Mouse (Mus musculus): ENCODE measurements around the gene R3hdm2.

R3hdm2 gene

GRCm38 (mm10) chr10:127516576-127517260 is 136.6 kb downstream of the R3hdm2 start:
- no peak for ATAC-seq (ENCODE audit: low TSS enrichment)

DNA sequence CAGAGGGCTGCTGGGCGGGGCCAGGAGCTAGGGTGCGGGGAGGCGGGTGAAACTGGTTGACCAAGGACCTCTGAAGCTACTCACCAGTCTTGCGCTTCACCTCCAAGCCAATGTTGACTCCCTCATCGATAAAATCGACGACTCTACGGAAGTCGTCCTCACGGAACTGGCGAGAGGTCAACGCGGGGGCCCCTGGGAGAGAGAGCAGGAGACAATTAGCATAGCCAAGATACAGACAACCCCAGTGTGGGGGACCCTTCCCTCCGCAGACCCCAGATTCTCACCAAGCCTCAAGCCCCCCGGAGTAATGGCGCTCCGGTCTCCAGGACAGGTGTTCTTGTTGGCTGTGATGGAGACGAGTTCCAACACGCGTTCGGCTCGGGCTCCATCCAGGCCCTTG is 137.8 kb downstream of the R3hdm2 start:
- no peak for ATAC-seq (ENCODE audit: low TSS enrichment)

DNA sequence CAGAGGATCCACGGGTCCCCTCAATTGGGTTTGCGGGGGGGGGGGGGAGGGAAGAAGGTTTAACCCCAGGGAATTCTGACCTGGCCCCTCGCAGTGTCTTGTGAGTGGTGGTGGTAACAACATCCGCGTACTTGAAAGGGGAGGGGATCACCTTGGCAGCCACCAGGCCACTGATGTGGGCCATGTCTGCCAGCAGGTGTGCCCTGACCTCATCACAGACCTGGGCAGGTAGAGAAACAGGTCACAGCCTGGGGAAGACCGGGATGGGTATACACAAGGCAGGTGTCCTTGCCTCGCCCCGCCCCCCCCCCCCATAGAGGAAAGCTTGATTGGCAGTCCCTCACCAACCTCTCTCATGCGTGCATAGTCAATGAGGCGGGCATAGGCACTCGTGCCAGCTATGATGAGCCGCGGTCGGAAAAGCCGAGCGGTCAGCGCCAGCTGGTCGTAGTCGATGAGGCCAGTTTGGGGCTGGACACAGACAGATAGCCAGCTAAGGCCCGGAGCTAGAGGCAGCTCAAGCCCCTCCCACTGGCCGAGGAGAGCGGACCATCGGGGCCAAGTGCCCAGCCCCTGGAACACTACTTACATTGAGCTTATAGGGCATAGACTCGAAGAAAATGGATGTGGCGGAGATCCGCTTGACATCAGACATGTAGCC is 139.0 kb downstream of the R3hdm2 start:
- ATAC-seq (ENCODE audit: low TSS enrichment): no peak

GRCm38 (mm10) chr10:127519903-127520713 is 140.0 kb downstream of the R3hdm2 start:
- ATAC-seq (ENCODE audit: low TSS enrichment): no peak

- no peak for ATAC-seq (ENCODE audit: low TSS enrichment)
These were observed 140.7 kb downstream of the R3hdm2 start for GRCm38 (mm10) chr10:127520714-127521357.

- no peak for ATAC-seq (ENCODE audit: low TSS enrichment)
These were observed 141.5 kb downstream of the R3hdm2 start for GRCm38 (mm10) chr10:127521611-127522080.

DNA sequence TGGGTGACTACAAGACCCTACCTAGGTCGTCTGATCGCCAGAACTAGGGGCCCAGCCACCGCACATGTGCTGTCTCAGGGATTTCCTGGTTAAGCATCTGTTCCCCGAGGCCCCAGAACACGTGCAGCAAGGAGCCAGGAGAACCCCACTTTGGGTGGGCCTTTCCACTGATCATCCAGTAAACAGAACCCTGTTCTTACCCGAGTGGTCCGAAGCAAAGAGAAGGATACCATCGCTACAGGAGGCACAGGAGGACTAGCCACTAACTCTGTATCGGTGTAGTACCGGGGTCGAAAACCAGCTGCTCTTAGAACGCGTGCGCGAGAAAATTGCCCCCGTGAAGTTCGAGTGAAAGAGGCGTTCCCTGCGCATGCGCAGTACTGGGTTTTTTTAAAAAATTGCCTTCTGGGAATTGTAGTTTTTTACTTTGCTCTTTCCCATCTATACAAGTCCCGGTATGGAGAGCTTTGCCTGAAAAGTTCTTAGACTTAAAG is 142.0 kb downstream of the R3hdm2 start, which contains the start of gene Shmt2:
TSS of gene Shmt2 (minus strand) at position 357 of the 494 bp plus-strand sequence.
- ATAC-seq (ENCODE audit: low TSS enrichment): peak; percentile 78

DNA sequence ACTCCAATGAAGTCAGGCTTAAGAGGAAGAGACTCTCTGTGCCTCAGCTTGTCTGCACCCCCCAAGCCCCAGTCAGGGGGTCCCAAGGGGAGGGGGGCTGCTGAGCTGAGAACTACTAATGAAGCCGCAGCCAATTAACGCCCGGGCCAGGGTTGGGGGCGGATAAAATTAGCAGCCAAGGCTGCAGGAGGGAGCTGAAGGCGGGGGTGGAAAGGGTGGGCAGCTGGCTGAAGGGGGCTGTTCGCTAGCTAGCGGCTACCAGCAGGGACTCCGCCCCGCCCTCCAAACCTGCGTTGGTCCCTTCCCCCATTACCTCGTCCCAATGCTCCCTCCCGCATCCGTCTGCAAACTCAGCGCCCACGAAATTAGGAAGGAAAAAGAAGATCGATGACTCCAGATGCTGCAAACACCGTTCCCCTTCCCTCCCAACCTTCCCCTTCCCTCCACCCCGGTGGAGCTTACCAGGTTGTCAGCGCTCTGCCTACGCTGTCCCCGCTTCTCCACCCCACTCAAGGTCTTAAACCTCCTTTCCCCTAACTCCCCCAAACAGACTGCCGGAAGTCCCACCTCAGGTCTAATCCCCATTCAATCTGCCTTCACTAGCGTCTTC is 144.6 kb downstream of the R3hdm2 start:
- ATAC-seq (ENCODE audit: low TSS enrichment): no peak

- ATAC-seq (ENCODE audit: low TSS enrichment): no peak
These were observed 145.9 kb downstream of the R3hdm2 start for GRCm38 (mm10) chr10:127526048-127526447.

DNA sequence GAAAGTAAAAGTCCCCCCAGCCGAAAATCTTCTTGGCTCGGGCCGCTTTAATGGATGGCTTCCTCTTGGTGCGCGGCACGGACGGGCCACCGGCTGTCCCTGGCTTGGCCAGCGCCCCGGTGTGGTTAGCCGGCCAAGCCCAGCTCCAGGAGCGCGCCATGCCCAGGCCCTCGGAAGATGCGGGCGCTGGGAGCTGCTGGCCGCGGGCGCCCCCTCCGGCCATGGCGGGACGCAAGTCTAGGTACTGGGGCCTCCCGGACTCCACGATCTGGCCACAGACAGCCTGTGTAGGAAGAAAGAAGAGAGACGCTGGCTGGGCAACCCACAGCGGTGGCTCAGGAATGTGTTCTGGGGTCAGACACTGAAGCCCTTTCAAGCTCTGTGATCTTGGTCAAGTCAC is 146.6 kb downstream of the R3hdm2 start:
- ATAC-seq (ENCODE audit: low TSS enrichment): no peak

DNA sequence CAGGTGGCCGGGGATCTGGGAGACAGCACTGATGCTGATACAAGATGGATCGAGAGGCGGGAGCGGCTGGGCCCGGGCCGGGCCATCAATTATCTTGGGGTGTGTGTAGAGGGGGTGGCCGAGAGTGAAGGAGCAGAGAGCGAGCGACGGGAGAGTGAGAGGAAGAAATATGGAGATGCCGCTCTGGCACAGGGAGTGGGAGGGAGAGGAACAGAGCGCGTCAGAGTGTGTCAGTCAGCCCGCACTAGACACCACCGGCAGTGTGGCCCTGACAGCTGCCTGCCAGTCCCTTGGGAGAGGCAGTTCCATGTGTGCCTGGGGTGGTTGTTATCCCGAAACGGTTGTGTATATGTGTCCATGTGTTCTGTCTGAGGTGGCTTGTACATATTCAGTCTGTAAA is 147.4 kb downstream of the R3hdm2 start:
- ATAC-seq (ENCODE audit: low TSS enrichment): peak; percentile 72; the same call in 1 of the 2 replicates

DNA sequence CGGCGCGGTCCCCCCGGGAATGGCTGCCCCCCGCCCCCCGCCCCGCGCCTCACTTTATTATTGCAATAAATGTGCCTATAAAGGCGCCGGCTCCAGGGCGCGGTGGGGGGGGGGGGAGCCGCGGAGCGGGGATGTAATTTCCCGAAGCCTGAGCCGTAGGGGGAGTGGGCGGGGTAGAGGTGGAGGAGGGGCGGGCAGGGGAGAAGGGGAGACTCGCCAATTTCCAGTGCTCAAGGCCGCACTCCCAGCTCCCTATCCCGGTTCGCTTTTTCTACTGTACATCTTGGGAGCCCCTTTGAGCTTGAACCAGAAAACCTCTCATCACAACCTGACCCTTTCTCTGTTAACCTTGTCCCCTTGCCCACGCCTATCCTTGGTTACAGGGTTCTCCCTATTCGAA is 150.8 kb downstream of the R3hdm2 start:
- ATAC-seq (ENCODE audit: low TSS enrichment): no peak

GRCm38 (mm10) chr10:127531548-127531947 is 151.4 kb downstream of the R3hdm2 start:
- no peak for ATAC-seq (ENCODE audit: low TSS enrichment)

- ATAC-seq (ENCODE audit: low TSS enrichment): no peak
These were observed 154.2 kb downstream of the R3hdm2 start, which contains the start of gene Nxph4 for GRCm38 (mm10) chr10:127534036-127534928. Nxph4 (minus strand) TSS chr10:127534559.

DNA sequence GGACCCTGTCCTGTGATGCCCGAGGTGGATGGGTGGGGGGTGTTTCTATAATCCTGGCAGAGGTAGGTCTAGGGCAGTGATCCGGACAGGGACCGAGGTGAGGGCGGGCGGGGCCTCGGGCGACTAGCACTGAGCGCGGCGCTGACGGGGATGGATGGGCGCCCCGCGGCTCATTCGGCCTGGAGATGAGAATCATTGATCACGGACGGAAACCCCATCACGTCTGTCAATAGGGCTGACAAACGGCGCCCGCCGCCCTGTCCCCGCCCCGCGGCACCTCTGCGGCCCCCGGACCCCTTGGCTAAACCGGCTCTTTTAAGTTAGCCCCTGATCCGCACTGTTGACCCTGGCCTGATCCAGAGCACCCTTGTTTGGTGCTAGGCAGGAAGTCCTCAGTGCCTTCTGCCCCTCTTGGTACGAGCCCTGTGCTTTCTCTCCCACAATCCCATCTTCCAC is 154.8 kb downstream of the R3hdm2 start:
- ATAC-seq (ENCODE audit: low TSS enrichment): no peak

GRCm38 (mm10) chr10:127536586-127537314 is 156.6 kb downstream of the R3hdm2 start:
- no peak for ATAC-seq (ENCODE audit: low TSS enrichment)

GRCm38 (mm10) chr10:127537854-127538583 is 157.9 kb downstream of the R3hdm2 start:
- ATAC-seq (ENCODE audit: low TSS enrichment): no peak

DNA sequence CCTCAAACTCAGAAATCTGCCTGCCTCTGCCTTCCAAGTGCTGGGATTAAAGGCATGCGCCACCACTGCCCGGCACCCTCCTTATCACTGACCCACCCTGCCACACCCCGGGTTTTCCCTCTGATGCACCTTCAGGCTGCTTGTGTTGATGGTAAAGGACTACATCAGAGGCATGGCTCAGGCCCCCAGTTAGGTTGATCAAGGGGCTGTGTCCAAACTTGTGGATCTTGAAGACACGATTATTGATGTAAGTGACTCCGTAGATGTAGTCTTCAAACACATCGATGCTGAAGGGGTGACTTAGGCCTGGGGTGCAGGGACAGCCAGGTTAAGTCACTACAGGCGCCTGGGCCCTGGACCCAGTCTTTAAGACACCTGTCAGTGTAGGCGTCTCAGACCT is 161.4 kb downstream of the R3hdm2 start:
- ATAC-seq (ENCODE audit: low TSS enrichment): no peak

DNA sequence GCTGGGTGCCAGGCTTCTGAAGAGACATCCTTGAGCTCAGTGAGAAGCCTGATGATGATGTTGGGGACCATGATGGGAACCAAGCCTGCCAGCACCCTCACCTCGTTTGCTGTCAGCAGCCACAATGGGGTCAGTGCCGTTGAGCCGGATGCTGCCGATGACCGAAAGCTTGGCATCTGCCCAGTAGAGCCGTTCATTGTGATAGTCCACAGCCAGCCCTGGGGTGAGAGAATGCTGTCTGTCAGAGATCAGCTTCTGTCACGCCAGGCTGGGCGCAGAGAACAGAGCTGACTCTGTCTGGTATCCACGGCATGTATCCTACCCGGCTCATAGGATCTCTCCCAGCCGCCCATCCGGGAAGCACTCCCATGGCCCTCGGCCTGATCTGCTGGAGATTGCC is 162.0 kb downstream of the R3hdm2 start:
- ATAC-seq (ENCODE audit: low TSS enrichment): peak; percentile 55

Measured in frontal cortex, adult (tissue).